ENCODE assay signal across 13 mouse cellular contexts in genomic region chr2:179698196-179698985, GRCm38 (mm10).
DNase-seq lines count a peak whose midpoint lies in the region; ATAC-seq lines count a peak whose summit lies in the region.
"Had no signal": no experiment of that assay in that cellular context is flagged by ENCODE, and none has a peak within 500 bp of the region (broad histone marks: within the 10 kb centered on the region; RNA-seq: fewer than 3 reads in every experiment).

No protein-coding gene starts in this region.

- H3K27ac ChIP-seq in liver, embryonic 11.5 days (ENCODE audit: low read depth, low read length) = no peak overlapping the region
- H3K27ac ChIP-seq in liver, embryonic 12.5 days = no peak overlapping the region
- no peak overlapping the region for H3K27ac ChIP-seq in limb, embryonic 11.5 days (replicated peaks; ENCODE audit: low read depth, low read length)
- H3K27ac ChIP-seq: embryonic facial prominence, embryonic 13.5 days; macrophage had no signal

- no peak overlapping the region for H3K4me3 ChIP-seq in liver, embryonic 11.5 days (ENCODE audit: low read depth, low read length)
- H3K4me3 ChIP-seq in liver, embryonic 12.5 days = no peak overlapping the region
- H3K4me3 ChIP-seq in limb, embryonic 11.5 days (ENCODE audit: low read depth, low read length) = no peak overlapping the region
- H3K4me3 ChIP-seq: embryonic facial prominence, embryonic 13.5 days had no signal

- H3K9ac ChIP-seq in liver, embryonic 11.5 days (ENCODE audit: low read depth, low read length) = no peak overlapping the region
- H3K9ac ChIP-seq in liver, embryonic 12.5 days = no peak overlapping the region
- H3K9ac ChIP-seq in limb, embryonic 11.5 days (ENCODE audit: low read length) = no peak overlapping the region
- H3K9ac ChIP-seq: embryonic facial prominence, embryonic 13.5 days had no signal

- no peaks in the 10 kb centered on the region for H3K4me1 ChIP-seq in liver, embryonic 11.5 days (replicated peaks; ENCODE audit: control insufficient read depth, insufficient read depth, low read length)
- H3K4me1 ChIP-seq in liver, embryonic 12.5 days = no peaks in the 10 kb centered on the region
- peaks cover 5% of the 10 kb centered on the region for H3K4me1 ChIP-seq in limb, embryonic 11.5 days (ENCODE audit: control insufficient read depth, insufficient read depth, low read length)

- no peaks in the 10 kb centered on the region for H3K36me3 ChIP-seq in liver, embryonic 11.5 days (ENCODE audit: control insufficient read depth, insufficient read depth, low read length)
- no peaks in the 10 kb centered on the region for H3K36me3 ChIP-seq in liver, embryonic 12.5 days
- no peaks in the 10 kb centered on the region for H3K36me3 ChIP-seq in limb, embryonic 11.5 days (ENCODE audit: control insufficient read depth, insufficient read depth, low read length)
- H3K36me3 ChIP-seq: embryonic facial prominence, embryonic 13.5 days had no signal

- no peak for ATAC-seq in liver, embryonic 11.5 days (replicated peaks; ENCODE audit: low FRiP score)
- ATAC-seq in liver, embryonic 12.5 days = no peak
- no peak for ATAC-seq in limb, embryonic 11.5 days (ENCODE audit: insufficient number of reproducible peaks, low FRiP score, low TSS enrichment, low read depth)
- ATAC-seq in megakaryocyte-erythroid progenitor cell, adult 5-6 weeks (replicated peaks; ENCODE audit: low FRiP score, low TSS enrichment, poor library complexity, severe bottlenecking) = no peak

- H3K9me3 ChIP-seq in liver, embryonic 11.5 days (ENCODE audit: control insufficient read depth, low read length) = no peaks in the 10 kb centered on the region
- H3K9me3 ChIP-seq in liver, embryonic 12.5 days (replicated peaks) = no peaks in the 10 kb centered on the region
- no peaks in the 10 kb centered on the region for H3K9me3 ChIP-seq in limb, embryonic 11.5 days (ENCODE audit: control insufficient read depth, low read length)
- H3K9me3 ChIP-seq: embryonic facial prominence, embryonic 13.5 days had no signal

- DNase-seq in adrenal gland, postnatal 14 days = peak; percentile 45
- DNase-seq in adrenal gland, adult 2 months = no peak
- peak; percentile 42 for DNase-seq in liver, embryonic 11.5 days (ENCODE audit: low spot score)
- peak; percentile 80 to 86 for DNase-seq in cerebellum, postnatal 10 days
- DNase-seq in limb, embryonic 11.5 days (ENCODE audit: low spot score) = peak; percentile 89
- DNase-seq in layer of hippocampus, adult 8-10 months (ENCODE audit: low spot score in 2 of 2) = no peak
- DNase-seq: right cerebral cortex, adult 18-20 months; thymus, postnatal 36 days had no signal

- no peak overlapping the region for H3K4me2 ChIP-seq in liver, embryonic 11.5 days
- H3K4me2 ChIP-seq in liver, embryonic 12.5 days = no peak overlapping the region
- H3K4me2 ChIP-seq in limb, embryonic 11.5 days (ENCODE audit: low read depth, severe bottlenecking) = no peak overlapping the region
- H3K4me2 ChIP-seq: embryonic facial prominence, embryonic 13.5 days; heart, embryonic 11.5 days had no signal

- WGBS in liver, embryonic 11.5 days = 51% methylated on average over 12 of the region's 12 CpGs
- 46% methylated on average over 12 of the region's 12 CpGs for WGBS in liver, embryonic 12.5 days (ENCODE audit: insufficient replicate concordance)
- WGBS in limb, embryonic 11.5 days = 53% methylated on average over 12 of the region's 12 CpGs

- no peaks in the 10 kb centered on the region for H3K27me3 ChIP-seq in liver, embryonic 11.5 days (replicated peaks; ENCODE audit: control insufficient read depth, insufficient read depth, low read length)
- no peaks in the 10 kb centered on the region for H3K27me3 ChIP-seq in liver, embryonic 12.5 days (replicated peaks)
- H3K27me3 ChIP-seq in limb, embryonic 11.5 days (ENCODE audit: control insufficient read depth, insufficient read depth, low read length) = no peaks in the 10 kb centered on the region

Comparison
In these comparisons a context has a peak if more than half of its experiments do, and no peak if none do; other contexts are left out.
1. DNase-seq: peak in adrenal gland, postnatal 14 days (single experiment), liver, embryonic 11.5 days (single experiment), cerebellum, postnatal 10 days (2 of 2) and limb, embryonic 11.5 days (single experiment); none in adrenal gland, adult 2 months (single experiment) and layer of hippocampus, adult 8-10 months (0 of 2).